Mouse (Mus musculus) hindbrain, postnatal 0 days (tissue): ENCODE results near the gene Gli3. TPM values are rescaled to one million over a fixed set of nuclear protein-coding genes. Genes with fewer than 3 reads are reported as not detected.

Experiments used
- ATAC-seq: fragments of 200-750 bp; cut with Nextera tagmentation; 2 replicates; pipeline ENCODE4 v1.8.0; 2017; ENCODE audit warnings: mild to moderate bottlenecking, moderate TSS enrichment, moderate library complexity
- DNase-seq: peaks from one replicate; pipeline ENCODE4 v3.0.0-alpha.2; 2015; ENCODE audit warnings: low spot score
- H3K27ac ChIP-seq: fragments of 300-500 bp; sonication (generic); 2 replicates; pipeline ENCODE4 v1.5.1; 2014; ENCODE audit warnings: mild to moderate bottlenecking
- H3K27me3 ChIP-seq: fragments of 300-500 bp; sonication (generic); 2 replicates; pipeline ENCODE4 v1.6.1; 2014; ENCODE audit warnings: low read length, mixed read lengths; ENCODE audit not compliant: insufficient read depth
- H3K36me3 ChIP-seq: fragments of 300-500 bp; sonication (generic); 2 replicates; pipeline ENCODE4 v1.6.1; 2014; ENCODE audit warnings: low read length, mixed read lengths; ENCODE audit not compliant: insufficient read depth
- H3K4me1 ChIP-seq: fragments of 300-500 bp; sonication (generic); 2 replicates; pipeline ENCODE4 v1.6.1; 2014; ENCODE audit warnings: antibody characterized with exemption, low read length, mixed read lengths; ENCODE audit not compliant: insufficient read depth
- H3K4me2 ChIP-seq: fragments of 300-500 bp; sonication (generic); 2 replicates; pipeline ENCODE4 v1.6.1; 2014; ENCODE audit warnings: low read depth, mild to moderate bottlenecking, low read length, moderate library complexity, mixed read lengths
- H3K4me3 ChIP-seq: fragments of 300-500 bp; sonication (generic); 2 replicates; pipeline ENCODE4 v1.5.1; 2014; ENCODE audit warnings: low read length
- H3K9ac ChIP-seq: fragments of 300-500 bp; sonication (generic); replicated peaks from 2 replicates; pipeline ENCODE4 v1.6.1; 2014; ENCODE audit warnings: mild to moderate bottlenecking, low read length, moderate library complexity, mixed read lengths
- H3K9me3 ChIP-seq: fragments of 300-500 bp; sonication (generic); 2 replicates; pipeline ENCODE4 v1.6.1; 2016; ENCODE audit warnings: low read length, mixed read lengths
- CTCF ChIP-seq: IDR thresholded peaks from 2 replicates; pipeline ENCODE4 v1.5.1; 2016; ENCODE audit warnings: antibody characterized with exemption, control low read depth, low read depth
- WGBS: fragments of 180-500 bp; shearing (Covaris S2); extraction: QIAGEN DNeasy Blood & Tissue Kit; methylation state at CpG from one replicate; pipeline ENCODE4 v1.1.7; 2014; 5-methylcytosine and 5-hydroxymethylcytosine counted together
- polyA plus RNA-seq: library from polyadenylated mRNA; unstranded; fragments of >200 nt; fragmentation: Nextera tagmentation; extraction: Ambion mirVana; gene quantifications from 2 replicates; pipeline ENCODE4 v1.2.1, GENCODE M21; 2015
- total RNA-seq: library from RNA; depleted of rRNA; stranded (reverse); fragments of >200 nt; gene quantifications from 2 replicates; pipeline ENCODE4 v1.2.3, GENCODE M21; 2014

Gli3 gene
- total and polyA plus RNA-seq, 2 experiments from 2014 or later = 3.7 to 7.3 TPM

DNA sequence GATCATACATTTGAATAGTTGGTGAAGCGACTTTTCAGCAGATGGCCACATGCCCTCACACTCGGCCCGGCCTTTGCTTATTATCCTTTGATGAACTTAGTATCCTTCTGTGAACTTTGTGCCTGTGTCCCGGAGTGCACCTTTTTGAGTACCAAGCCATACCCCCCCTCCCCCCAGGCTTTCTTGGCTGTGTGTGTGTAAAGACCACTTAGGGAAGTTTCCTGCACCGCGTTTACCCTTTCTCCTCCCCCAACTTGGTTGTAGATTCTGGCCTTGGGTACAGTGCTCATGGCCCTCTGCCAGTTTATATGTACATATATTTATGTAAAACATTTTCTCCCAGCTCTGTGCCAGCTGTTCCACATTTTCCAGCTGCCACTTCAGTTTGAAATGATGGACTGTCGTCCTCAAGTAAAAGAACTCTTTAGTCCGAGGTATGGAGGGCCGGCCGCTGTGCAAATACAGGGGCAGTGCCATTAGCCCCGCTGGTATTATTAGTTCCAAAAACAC, 1.8 kb downstream of the Gli3 start:
- 5% methylated on average over 11 of the region's 11 CpGs for WGBS
- H3K9me3 ChIP-seq = no peaks in the 10 kb centered on the region
- H3K4me3 ChIP-seq = peak overlapping the region; percentile 66
- peak overlapping the region; percentile 62 for H3K9ac ChIP-seq
- H3K36me3 ChIP-seq = no peaks in the 10 kb centered on the region
- DNase-seq (no peak), ATAC-seq (no peak)
- no peak overlapping the region; the same call in 1 of the 2 replicates for H3K27ac ChIP-seq
- H3K27me3 ChIP-seq = no peaks in the 10 kb centered on the region; the same call in none of the 2 replicates
- peak overlapping the region; percentile 79 for H3K4me2 ChIP-seq
- H3K4me1 ChIP-seq = no peaks in the 10 kb centered on the region
- TF ChIP-seq CTCF = no peak

DNA sequence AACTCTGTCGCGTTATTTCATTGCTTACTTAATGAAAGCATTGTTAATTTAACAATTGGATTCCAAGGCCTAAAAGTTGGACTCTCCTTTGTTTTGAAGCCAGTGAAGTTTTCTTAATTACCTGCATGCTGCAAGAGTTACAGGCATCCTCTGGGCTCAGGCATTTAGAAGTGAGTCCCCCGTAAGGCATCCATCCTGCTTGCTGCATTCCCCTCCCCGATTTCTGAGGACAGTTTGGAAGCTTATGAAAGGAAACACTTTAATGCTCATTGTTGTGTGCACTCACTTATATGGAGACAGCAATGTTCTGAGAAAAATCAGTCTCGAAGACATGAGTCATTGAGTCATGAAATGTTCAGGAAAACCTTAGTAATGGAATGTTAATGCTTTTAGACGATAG, 3.5 kb downstream of the Gli3 start:
- H3K4me2 ChIP-seq = peak overlapping the region; percentile 79
- no peak overlapping the region for H3K4me3 ChIP-seq
- no peak for TF ChIP-seq CTCF
- no peak overlapping the region for H3K9ac ChIP-seq
- WGBS = 34% methylated on average over 6 of the region's 6 CpGs
- ATAC-seq (no peak), DNase-seq (no peak)
- H3K27ac ChIP-seq = no peak overlapping the region
- no peaks in the 10 kb centered on the region for H3K9me3 ChIP-seq
- H3K27me3 ChIP-seq = no peaks in the 10 kb centered on the region; the same call in 1 of the 2 replicates
- no peaks in the 10 kb centered on the region for H3K36me3 ChIP-seq
- no peaks in the 10 kb centered on the region for H3K4me1 ChIP-seq

DNA sequence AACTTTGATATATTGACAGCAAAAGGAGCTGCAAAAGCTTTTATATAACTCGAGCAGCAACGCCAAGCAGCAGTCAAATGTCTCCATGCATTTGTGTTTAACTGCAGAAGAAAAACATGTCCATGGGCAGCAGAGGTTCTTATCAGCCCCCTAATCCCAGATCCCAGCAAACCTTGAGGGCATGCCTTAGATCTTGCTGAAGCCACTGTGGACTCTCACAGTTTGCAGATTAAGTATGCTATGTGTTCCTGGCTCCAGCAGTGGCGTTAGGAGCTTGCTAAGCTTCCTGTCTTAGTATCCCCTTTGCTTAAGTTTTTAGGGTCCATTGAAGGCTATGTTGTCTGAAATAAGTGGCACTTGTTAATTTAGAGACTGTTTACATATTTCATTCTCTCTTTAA, 4.4 kb downstream of the Gli3 start:
- Histone ChIP-seq H3K4me3 (no peak overlapping the region), H3K4me2 (no peak overlapping the region), H3K36me3 (no peaks in the 10 kb centered on the region), H3K9ac (no peak overlapping the region), H3K27me3 (no peaks in the 10 kb centered on the region; the same call in 1 of the 2 replicates), H3K9me3 (no peaks in the 10 kb centered on the region), H3K27ac (no peak overlapping the region), H3K4me1 (no peaks in the 10 kb centered on the region)
- no peak for TF ChIP-seq CTCF
- DNase-seq (no peak), ATAC-seq (no peak)
- 41% methylated on average over 3 of the region's 3 CpGs for WGBS

DNA sequence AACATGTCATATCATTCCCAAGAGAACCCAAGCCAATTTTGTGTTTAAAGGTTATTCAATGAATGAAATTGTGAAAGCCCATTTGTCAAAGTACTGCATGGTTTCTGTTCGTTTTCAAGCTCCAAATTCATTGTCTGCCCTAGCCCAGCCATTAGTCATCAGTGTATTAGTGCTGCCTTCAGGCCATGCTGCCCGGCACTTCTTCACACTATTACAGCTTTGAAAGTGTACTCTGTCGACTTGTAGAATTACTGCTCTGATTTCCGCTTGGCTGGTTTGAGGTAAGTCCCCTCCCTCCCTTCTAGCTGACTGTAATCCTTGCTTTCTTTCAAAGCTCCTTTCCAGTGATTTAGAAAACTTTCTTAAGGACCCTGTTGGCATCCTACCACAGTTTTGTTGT, 5.4 kb downstream of the Gli3 start:
- TF ChIP-seq CTCF = no peak
- DNase-seq (no peak), ATAC-seq (no peak)
- H3K9ac ChIP-seq = no peak overlapping the region
- H3K4me3 ChIP-seq = no peak overlapping the region
- H3K4me1 ChIP-seq = no peaks in the 10 kb centered on the region
- H3K9me3 ChIP-seq = no peaks in the 10 kb centered on the region
- H3K4me2 ChIP-seq = no peak overlapping the region
- no peaks in the 10 kb centered on the region; the same call in 1 of the 2 replicates for H3K27me3 ChIP-seq
- WGBS = 38% methylated on average over 4 of the region's 4 CpGs
- H3K27ac ChIP-seq = no peak overlapping the region
- no peaks in the 10 kb centered on the region for H3K36me3 ChIP-seq

DNA sequence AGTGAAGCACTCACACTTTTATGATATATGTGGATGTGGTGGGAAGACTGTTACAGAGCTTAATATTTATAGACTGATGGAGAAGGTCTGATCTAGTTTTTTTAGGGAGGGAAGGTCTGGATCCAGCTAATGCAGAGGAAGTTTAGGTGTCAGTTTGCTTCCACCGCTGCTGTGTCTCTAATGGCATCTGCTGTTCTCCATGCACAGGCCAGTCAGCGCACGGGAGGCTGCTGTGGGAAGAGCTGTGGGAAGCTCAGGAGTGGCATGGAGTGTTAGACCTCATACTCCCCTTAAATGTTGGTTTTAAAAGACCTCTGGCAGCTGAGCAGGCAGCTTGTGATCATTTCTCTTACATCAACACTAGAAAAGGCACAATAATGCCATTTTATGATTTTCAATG, 7.0 kb downstream of the Gli3 start:
- 53% methylated on average over 3 of the region's 3 CpGs for WGBS
- H3K4me2 ChIP-seq = no peak overlapping the region
- no peak for ATAC-seq
- H3K9me3 ChIP-seq = no peaks in the 10 kb centered on the region
- H3K9ac ChIP-seq = no peak overlapping the region
- H3K4me1 ChIP-seq = no peaks in the 10 kb centered on the region
- no peaks in the 10 kb centered on the region for H3K27me3 ChIP-seq
- no peak for TF ChIP-seq CTCF
- H3K4me3 ChIP-seq = no peak overlapping the region
- no peaks in the 10 kb centered on the region for H3K36me3 ChIP-seq
- DNase-seq = no peak
- H3K27ac ChIP-seq = no peak overlapping the region

DNA sequence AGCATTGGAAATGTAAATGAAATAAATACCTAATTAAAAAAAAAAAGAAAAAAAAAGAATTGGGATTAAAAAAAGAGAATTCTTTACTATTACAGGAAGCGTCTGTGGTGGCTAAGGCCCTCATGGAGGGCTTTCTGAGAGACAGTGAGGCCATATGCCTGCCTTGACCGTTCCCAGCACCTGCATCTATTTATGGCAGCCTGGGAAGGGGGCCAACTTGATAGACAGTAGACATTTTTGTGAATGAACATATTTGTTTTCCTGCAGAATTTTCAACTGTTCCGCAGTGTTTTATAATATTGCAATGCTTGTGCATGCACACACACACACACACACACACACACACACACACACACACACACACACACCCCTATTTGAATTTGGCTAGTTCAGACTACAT, 9.7 kb downstream of the Gli3 start:
- DNase-seq (no peak), ATAC-seq (no peak)
- H3K27me3 ChIP-seq = no peaks in the 10 kb centered on the region
- H3K36me3 ChIP-seq = no peaks in the 10 kb centered on the region
- H3K27ac ChIP-seq = no peak overlapping the region
- H3K4me2 ChIP-seq = no peak overlapping the region
- no peak for TF ChIP-seq CTCF
- WGBS = 51% methylated on average over 3 of the region's 3 CpGs
- no peaks in the 10 kb centered on the region for H3K4me1 ChIP-seq
- no peak overlapping the region for H3K4me3 ChIP-seq
- no peaks in the 10 kb centered on the region for H3K9me3 ChIP-seq
- H3K9ac ChIP-seq = no peak overlapping the region

DNA sequence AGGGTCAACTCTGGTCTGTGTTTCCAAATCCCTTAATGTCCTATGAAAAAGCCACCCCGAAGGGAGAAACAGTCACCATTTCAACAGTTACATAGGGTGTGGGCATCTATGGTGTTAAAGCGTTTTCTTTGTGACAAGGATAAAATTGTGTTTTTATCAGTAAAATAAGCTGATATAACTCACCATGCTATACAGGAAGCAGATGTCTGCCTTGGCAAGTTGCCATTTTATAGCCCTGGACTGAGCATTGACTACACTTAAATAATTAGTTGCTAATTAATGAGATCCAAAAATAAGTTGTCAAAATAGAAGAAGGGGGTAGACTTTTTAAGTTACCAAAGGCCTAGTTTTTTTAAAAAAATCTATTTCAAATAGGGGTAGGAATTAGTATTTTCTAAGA, 11.4 kb downstream of the Gli3 start:
- no peak for DNase-seq
- no peak for ATAC-seq

More for the DNA sequence above, 11.4 kb downstream of the Gli3 start:
- H3K4me1 ChIP-seq = no peaks in the 10 kb centered on the region
- H3K27ac ChIP-seq = no peak overlapping the region
- no peak overlapping the region for H3K9ac ChIP-seq
- no peak for TF ChIP-seq CTCF
- no peak overlapping the region for H3K4me2 ChIP-seq
- no peaks in the 10 kb centered on the region for H3K9me3 ChIP-seq
- WGBS = 59% methylated on average over 2 of the region's 2 CpGs
- no peaks in the 10 kb centered on the region for H3K27me3 ChIP-seq
- no peaks in the 10 kb centered on the region for H3K36me3 ChIP-seq
- no peak overlapping the region for H3K4me3 ChIP-seq
